Mouse (Mus musculus): ENCODE results near the gene Gpr82.
A peak's percentile ranks its signal among the peaks of the same experiment; 100 is the strongest.

The Gpr82 gene

GRCm38 (mm10) chrX:13691865-13692264 lies 30.7 kb downstream of the Gpr82 start:
- no peak for DNase-seq (ENCODE audit: low read depth, low spot score)

GRCm38 (mm10) chrX:13700681-13701080 lies 39.5 kb downstream of the Gpr82 start:
- no peak for DNase-seq (ENCODE audit: low read depth, low spot score)

GRCm38 (mm10) chrX:13705051-13705450 lies 43.9 kb downstream of the Gpr82 start:
- peak; percentile 29 for DNase-seq (ENCODE audit: low read depth, low spot score)

GRCm38 (mm10) chrX:13710174-13710573 lies 49.0 kb downstream of the Gpr82 start:
- peak; percentile 9 for DNase-seq (ENCODE audit: low read depth, low spot score)

Data from embryo, embryonic 11.5 days (tissue).